Mouse (Mus musculus) testis, postnatal 10 days (tissue): ENCODE results near the gene Nid2.

ENCODE experiments used
- DNase-seq: peaks from one replicate; pipeline ENCODE4 v3.0.0; 2021; ENCODE audit warnings: low spot score

Nid2 gene

DNA sequence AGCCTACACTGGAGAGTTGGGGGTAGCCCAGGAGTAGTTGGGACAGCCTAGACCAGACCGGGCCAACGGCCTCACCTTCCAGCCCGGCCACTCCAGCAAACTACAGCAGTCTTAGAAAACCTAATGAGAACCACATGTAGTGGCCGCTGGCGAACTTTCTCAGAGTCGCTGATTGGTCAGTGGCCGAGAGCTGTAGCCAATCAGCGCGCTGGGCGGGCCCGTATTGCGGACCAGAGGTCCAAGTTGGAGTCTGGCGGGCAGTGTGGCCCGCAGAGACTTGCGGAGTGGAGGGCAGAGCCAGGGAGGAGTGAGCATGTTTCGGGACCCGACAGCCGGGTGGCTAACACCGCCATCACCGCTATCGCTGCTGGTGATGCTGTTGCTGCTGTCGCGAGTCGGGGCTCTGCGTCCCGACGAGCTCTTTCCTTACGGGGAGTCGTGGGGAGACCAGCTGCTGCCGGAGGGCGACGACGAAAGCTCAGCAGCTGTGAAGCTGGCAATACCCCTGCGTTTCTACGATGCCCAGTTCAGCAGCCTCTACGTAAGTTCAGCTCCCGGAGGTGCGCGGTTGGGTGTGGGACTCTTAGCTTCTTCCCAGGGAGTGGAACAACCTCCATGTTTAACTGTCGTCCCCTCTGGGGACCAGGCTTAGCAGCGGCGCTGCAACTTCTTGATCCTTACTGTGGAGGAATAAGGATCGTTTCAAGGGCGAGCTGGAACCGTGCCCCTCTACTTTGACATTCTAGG lies at the start of gene Nid2:
TSS of gene Nid2 (plus strand) at position 241 of the 747 bp plus-strand sequence.
- peak; percentile 91 for DNase-seq

DNA sequence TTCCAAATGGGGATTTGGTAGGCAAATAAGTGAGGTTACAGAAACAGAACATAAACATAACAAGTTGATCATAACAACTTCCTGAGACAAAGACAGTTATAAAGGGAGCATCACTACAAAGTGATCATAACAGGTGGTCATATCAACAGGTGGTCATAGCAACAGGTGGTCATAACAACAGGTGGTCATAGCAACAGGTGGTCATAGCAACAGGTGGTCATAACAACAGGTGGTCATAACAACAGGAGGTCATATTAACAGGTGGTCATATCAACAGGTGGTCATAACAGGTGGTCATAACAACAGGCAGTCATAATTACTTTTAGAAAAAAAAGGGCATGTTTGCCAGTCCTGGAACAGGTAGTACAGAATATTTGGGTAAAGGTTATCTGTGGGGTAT lies 49.5 kb upstream of the Nid2 start:
- DNase-seq = no peak

DNA sequence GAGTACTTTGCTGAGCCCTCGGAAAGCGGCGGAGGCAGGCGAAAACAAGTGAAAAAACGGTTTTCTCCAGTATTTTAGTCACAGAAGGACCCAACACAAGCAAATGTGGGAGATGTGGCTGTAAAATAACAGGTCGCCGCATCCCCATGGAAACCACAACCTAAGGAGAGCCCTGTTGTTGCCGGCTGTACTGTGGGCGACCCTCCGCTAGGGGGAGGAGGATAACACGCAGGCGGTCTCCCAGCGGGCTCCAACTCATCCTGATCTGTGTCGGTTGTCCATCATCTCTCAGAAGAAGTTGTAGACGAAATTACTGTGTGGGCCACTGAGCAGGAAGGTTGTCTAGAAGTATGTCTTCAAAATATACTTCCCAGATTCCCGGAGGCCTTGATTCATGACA lies 45.4 kb upstream of the Nid2 start:
- peak; percentile 88 for DNase-seq

DNA sequence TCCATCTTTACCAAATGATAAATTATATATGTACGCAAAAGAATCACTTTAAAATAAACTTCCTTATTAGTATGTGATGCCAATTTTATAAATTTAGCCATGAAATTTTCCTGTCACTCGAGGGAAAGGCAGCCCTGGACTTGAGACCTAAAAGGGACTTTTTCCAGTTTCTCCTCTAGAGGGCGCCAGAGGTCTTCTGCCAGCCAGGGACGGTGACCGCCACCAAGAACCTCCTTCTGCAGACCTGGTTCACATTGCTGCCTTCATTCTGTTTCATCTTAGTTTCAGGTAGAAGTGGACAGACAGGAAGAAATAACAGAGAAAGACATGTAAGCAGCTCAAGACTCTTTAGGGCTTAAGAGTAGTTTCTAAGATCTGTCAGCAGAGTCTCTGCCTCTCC lies 44.6 kb upstream of the Nid2 start:
- DNase-seq = peak; percentile 73

DNA sequence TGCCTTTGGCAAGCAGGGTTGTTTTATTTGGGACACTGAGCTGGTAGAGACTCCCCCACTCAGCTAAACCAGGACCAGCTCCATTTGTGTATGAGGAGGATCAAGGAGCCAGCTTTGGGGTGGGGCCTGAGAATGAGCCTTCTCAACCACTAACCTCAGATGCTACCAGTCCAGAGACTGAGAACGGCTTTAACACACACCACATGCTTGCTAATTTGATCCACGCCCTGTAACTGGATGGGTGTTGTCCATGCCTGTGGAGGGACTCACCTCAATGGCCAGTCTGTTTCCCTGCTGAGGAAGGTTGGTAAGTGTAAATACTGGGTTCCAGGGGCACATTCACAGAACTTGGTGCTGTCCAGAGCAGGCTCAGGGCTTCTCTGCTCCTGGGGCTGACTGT lies 44.1 kb upstream of the Nid2 start:
- DNase-seq = no peak

DNA sequence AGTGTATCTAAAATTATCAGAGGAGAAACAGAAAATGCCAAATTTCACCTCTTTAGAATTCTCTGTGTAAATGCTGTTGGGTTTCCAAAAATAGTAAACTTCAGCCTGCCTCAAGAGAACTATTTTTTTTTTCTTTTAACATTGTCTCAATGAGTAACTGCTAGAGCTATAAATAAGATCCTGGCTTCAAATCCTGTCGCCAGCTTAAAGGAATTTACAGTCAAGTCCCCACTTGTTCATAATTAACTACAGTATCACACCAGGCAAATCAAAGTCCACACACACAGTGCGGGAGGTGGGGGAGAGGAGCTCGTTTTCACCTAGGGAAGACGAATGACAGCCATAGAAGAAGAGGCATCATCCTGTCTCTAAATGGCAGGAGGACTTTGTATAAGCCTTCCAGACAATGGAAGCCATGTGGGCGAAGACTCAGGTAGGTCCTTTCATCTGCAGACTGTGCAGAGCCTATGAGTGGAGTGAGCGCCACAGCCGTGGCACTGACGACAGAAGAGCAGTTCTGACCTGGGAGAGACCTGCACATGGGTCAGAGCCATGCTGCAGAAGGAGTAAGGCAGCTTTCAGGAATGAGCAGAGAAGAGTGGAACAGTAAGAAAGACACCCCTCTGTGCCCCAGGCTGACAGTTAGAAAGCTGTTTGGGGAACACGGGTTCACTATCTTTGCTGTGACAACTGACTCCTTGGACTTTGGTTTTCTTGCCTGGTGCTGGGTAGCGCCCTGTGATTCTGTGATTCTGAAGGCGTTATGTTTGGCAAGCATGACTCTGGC lies 43.2 kb upstream of the Nid2 start:
- no peak for DNase-seq

DNA sequence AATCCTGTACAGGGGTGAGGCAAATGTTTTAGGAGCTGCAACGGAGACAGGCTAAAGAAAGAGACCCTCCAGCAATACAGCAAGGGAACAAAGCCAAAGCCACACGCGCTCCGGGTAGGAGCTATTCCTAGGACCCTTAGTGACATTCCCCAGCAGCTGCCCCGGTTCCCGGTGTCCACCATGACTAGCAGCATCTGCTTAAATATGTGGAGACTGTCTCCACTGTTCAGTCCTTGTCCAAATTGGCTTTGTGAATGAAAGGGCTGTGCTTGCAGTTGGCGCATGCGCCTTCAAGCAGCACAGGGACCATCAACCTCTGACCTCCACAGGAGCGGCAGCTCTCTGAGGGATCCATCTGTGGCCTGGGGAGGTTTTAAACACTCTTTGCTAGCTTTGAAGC lies 41.9 kb upstream of the Nid2 start:
- DNase-seq = no peak

DNA sequence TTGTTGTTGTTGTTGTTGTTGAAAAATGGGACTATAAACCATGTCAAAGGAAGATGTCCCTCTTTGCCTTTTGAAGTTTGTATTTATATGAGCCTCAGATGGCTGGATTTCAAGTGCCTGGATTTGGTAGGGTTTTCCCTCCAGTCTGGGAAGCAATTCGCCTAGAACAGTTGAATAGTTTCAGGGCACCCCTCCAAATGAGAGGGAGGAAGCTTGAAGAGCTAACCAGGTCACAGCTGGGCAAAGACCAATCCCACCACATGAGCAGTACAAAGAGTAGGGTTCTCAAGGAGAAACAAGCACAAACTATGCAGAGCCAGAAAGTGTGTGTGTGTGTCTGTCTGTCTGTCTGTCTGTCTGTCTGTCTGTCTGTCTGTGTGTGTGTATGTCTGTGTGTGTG lies 39.3 kb upstream of the Nid2 start:
- DNase-seq = no peak

DNA sequence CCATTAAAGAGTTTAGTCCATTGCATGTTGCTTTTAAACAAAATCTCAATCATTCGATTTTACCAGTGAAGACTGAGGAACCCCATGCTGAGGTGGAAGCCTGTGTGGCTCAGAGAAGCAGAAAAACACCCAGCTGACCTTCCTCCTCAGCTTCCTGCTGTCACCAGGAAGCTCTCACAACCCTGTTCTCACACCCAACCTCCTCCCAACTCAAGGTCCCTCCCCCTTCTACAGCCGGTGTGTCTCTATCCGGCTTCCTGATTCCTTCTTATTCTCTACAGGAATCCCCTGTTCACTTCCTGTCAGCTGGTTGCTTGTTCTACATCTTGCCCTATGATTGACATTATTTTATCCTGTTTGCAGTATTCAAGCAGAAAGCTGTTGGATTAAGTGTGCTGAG lies 38.0 kb upstream of the Nid2 start:
- DNase-seq = no peak

DNA sequence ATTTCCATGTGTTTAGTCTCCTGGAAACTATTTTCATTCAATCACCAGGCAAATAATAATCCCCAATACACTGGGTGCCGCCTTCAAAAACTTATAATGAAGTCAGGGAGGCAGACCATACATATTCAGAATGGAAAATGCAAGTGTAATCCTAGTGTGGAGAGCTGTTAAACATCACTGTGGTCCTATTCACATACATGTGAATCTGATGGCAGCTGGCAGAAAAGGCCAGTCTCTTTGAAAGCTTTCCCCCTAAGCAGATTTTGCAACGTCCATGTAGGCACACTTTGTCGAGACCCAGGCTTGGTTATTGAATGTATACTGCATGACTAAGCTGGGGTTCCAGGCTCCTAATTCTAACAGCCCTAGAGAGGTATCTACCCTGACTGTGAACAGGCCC lies 32.0 kb upstream of the Nid2 start:
- no peak for DNase-seq

DNA sequence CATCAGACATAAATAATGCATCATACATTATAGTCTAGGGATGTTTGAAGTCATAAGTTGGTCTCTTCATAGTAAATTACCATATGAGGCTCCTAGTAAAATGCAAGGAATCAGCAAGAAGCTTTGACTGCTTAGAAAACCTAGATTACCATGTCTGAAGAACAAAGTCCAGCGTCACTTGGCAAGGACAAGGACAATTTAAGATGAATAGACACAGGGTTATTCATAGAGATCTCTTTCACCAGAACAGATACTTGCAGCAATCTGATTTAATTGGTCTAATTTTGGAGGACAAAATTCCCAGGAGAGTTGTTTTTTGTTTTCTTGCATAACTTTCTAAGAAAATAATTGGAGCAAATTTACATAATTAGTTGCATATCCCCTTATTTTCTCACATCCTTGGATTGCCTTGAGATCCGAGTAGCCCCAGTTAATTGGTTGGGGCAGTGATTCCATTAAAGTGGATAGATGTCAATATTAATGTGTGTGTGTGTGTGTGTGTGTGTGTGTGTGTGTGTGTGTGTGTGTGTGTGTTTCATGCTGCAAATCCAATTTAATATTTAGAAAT lies 30.9 kb upstream of the Nid2 start:
- no peak for DNase-seq

DNA sequence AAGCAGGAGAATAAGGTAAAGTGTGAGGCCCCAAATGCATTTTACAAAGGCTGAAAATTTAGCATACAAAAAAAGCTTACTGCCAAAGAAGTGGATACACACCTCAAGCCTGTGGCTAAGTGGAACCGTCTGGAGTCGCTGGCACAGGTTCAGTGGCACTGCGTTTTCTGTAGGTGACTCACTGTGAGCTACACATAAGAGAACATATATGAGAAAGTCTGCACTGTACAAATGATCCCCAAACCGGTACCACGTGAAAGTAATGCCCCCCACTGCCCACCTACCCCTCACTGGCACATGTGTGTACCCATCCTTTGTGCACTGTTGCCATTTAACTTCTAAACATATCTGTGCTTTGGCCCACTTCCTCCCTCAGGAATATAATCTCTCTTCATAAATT lies 22.8 kb upstream of the Nid2 start:
- DNase-seq = no peak

DNA sequence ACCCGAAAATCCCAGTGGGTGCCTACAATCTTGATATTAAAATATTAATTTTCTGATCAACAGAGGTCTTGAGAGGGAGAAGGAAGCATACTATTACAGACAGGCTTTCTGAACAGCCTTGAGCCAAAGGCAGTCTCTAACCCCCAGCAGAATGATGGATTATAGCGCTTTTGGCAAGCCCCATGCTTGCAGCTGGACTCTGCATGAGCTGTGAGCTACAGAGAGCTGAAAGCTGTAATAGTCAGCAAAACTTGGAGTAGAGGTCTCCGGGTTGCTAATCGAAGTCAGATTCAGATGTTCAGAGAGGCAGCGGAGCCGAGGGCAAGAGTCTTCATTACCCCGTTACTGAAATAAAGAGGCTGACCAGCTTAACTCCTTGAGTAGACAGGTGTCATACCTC lies 22.3 kb upstream of the Nid2 start:
- DNase-seq = peak; percentile 57

DNA sequence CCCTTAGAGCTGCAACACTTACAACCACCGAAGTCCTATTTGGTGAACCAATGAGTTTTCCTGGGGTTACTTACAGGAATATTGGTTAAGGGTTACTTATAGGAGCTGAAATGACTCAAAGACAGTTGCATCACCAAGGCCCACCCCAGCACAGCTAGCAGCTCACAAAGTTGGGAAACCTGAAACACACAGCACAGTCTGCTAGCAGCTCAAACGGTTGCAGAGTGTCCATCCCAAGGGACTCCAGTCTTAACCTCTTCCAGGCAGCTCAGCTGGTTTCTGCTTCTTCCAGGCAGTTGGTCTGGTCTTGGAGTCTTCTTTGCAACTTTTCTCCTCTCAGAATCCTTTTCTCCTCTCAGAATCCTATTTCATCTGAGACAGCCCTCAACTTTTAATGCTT lies 19.0 kb upstream of the Nid2 start:
- DNase-seq = no peak

DNA sequence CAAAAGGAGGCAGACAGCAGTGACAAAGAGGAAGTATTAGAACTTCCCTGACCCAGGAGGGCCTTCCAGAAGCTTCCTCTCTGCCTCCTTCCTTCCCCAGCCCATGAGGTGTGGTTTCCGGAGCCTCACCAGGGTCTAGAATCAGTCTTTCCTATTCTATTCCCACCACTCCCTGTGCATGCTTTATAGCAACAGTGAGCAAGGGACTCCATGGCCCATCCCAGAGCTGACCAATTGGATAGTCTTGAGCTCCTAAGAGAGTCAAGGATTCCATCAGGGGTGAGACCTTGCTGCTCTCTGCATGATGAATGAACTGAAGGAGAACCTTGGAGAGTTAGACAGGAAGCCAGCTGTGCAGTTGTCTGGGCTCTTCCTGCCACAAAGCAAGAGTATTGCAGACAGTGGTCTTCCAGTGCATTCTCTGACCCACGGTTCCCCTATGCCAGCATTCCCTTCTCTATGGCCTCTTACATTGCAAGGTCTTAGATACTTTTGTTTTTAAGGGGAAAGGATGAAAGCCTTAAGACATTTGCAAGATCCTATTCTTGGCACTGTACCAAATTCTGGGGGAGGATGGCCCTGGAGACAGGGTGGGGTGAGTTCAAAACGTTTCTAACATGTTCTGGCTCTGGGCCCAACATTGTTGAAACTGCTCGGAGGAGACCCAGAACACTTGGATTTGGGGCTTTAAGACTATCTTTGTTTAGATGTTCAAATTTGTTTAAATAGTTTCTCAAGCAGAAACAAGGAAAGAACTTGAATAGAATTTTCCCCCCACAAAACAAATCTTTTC lies 17.4 kb upstream of the Nid2 start:
- peak; percentile 66 for DNase-seq

DNA sequence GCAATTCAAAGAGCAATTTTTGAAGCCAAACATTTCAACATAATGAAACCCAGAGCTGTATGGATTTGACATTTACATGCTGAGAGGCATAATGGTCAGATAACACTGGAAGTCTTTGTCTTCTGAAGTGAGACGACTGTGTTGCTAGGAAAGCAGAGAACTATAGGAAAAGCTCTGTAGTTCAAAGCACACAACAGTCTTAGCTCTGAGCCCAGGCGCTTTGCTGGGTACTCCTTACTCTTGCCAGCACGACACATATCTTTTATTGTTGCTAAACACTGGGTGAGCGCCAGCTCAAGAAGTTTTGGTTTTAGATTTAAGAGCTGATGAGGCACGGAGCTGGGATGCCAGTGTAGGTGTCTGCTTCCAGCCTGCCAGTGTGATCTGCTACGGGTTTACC lies 15.8 kb upstream of the Nid2 start:
- no peak for DNase-seq

DNA sequence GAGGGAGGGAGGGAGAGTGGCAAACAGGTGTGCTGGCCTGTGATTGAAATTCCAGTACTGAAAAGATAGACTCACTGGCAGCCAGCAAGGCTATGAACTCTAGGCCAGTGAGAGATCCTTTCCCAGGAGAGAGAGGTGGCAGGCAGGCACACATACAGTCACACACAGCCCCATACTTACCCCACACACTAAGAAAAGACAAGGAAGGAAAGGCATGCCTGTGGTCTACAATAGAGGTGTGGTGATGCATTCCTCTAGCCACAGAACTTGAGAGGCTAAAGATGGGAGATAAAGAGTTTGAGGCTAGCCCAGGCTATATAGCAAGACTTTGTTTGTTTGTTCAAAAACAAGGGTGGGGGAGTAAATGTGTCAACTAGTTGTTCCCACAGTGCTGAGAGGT lies 13.5 kb upstream of the Nid2 start:
- DNase-seq = no peak

DNA sequence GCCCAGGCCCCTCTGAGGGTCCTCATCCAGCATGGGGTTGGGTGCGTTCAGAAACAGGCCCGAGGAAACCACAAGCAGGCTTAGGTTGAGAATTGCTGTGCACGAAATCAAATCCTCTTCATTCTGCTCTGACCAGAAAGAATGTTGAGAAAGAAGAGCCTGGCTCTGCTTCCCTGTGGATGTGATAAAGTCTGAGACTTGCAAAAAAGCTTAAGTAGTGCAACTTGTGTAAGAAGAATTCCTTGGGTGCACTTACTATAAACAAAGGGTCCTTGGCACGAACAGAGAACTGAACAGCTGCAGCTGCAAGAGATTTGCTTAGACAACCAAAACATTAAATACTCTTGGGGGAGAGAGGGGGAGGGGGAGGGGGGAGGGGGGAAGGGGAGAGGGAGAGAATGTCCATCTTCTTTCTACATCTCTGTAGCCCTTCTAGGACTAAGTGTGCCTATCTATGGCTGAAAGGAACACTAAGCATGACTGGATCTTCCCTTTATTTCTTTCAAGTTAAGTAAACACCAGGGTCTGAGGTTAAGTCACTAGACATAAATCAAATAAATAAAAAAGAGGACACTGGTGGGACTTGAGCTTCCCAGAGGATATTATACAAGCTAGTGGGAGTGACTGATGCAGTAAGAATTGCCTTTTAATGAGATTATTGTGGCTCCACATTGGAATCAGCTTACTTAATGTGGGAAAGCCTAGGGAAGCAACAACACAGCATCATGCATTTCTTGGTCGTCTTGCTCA lies 12.8 kb upstream of the Nid2 start:
- DNase-seq = no peak

DNA sequence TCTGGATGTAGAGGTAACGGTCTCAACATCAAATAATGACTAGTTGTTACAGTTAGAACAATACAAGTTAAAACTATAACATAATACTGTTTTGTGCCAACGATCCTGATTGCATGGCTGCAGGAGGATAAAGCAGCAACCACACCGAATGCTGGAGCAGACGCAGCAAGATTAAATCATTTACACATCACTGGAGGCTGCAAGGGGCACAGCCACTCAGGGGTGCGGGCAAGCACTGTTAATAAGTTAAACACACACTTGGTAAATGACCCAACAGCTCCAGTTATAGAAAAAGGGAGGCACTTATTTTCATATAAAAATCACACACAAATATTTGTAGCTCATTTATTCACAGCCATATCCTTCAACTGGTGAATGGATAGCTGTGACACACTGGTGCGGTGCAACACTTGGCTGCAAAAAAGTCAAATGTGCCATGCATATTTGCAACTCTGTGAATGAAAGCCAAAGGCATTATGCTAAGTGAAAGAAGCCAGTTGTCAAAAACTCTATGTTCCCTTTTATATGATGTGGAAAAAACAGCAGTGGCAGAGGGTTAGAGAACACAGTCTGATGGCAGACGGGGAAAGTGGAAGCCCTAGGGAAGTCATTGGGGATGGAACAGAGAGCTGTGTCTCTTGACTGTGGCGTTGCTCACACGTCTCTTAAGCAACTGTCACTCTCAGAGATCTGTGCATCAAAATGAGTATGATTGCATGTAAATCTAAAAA lies 11.5 kb upstream of the Nid2 start:
- no peak for DNase-seq

DNA sequence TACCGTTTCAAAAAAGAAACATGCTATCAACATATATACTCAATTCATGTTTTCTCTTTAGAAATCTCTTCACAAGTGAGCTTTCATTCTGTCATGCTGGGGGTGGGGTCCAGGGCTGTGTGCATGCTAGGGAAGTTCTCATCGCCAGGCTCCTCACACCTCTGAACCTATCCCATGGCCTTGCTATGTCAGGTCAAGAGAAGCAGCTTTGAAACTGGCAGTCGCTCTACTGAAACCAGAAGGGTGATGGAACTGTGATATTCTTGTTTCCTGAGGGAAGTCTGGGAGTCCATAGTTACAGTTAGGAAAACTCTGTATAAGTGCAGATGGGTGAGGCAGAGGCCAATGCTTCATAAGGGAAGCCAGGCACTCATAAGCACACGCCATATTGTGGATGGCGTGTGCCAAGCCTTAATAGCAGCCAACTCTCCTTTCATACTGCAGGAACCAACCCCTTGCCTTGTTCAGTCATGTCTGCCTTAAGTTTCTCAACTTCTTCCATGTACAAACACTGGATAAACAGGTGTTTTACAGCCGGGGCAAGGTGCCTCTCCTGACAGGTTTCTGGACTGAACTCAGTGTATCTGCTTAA lies 10.8 kb upstream of the Nid2 start:
- no peak for DNase-seq

DNA sequence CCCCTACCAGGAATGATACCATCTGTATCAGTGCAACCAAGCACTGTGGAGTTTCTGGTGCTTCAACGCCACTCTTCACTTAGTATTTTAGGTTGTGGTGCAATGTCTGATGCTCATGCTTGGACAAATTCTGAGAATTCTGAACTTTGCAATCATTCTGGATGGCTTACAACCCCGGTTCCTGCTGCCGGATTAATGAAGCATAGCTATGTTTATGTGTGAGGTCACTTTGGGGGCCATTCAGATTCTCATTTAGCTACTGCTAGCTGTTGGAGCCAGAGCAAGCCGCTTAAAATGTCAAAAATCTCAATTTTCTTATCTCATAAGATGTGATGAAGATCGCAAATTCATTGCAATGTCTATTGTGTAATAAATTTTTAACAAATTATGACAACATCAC lies 6.2 kb upstream of the Nid2 start:
- DNase-seq = no peak
